Mouse (Mus musculus) gastrocnemius, postnatal 25 days (tissue): ENCODE results near the gene Wdr38. TPM values are rescaled to one million over a fixed set of nuclear protein-coding genes. Genes with fewer than 3 reads are reported as not detected.

Source experiments
- total RNA-seq, 2 experiments: library from RNA; stranded (reverse); gene quantifications; 1 replicate in 1 of 2; 2 replicates in 1 of 2; pipeline ENCODE4 v1.2.3; 2021

Gene Wdr38
- total RNA-seq, 2 experiments from 2014 or later, result 0.13 to 0.20 TPM

Other genes with a start within 250 kb of the Wdr38 start
- 1 to 10 TPM; 3.0 to 3.7 TPM for gene Nr6a1, start 69.8 kb upstream of the Wdr38 start, total RNA-seq
- gene Olfml2a, start 65.5 kb upstream of the Wdr38 start, total RNA-seq, result 1 to 10 TPM; 6.3 to 7.5 TPM
- 10 to 100 TPM; 91.4 to 91.7 TPM for gene Arpc5l, start 7.9 kb downstream of the Wdr38 start, total RNA-seq
- gene Rpl35, start 8.1 kb downstream of the Wdr38 start, total RNA-seq, result 100 to 1,000 TPM; 239 to 257 TPM
- gene Golga1, start 68.1 kb downstream of the Wdr38 start, total RNA-seq, result 10 to 100 TPM in 1 of 2 experiments, 1 to 10 TPM in 1; 9.1 to 11.0 TPM
- 1 to 10 TPM; 1.8 to 2.9 TPM for gene Scai, start 193.3 kb downstream of the Wdr38 start, total RNA-seq
- gene Ppp6c, start 229.0 kb downstream of the Wdr38 start, total RNA-seq, result 10 to 100 TPM; 54.6 to 56.5 TPM